Mouse (Mus musculus): ENCODE results near the gene Tcl1b1.

GRCm38 (mm10) chr12:105145714-105146113, 13.8 kb upstream of the Tcl1b1 start, which contains the start of gene Tcl1b2:
- TF ChIP-seq POLR2A (IDR thresholded peaks at IDR 0.05; ENCODE audit: insufficient read length, low read depth), result no peak
- TF ChIP-seq E2F4 (IDR thresholded peaks at IDR 0.05; ENCODE audit: insufficient read depth), result no peak
- no peak for TF ChIP-seq MYOG (IDR thresholded peaks at IDR 0.05; ENCODE audit: control insufficient read depth in 1 of 3, insufficient read depth in 1 of 3, insufficient read length in 2 of 3, low read depth in 2 of 3)
- no peak for TF ChIP-seq CEBPB (IDR thresholded peaks at IDR 0.05; ENCODE audit: insufficient read depth, poor library complexity, severe bottlenecking)
- TF ChIP-seq POLR2AphosphoS2 (IDR thresholded peaks at IDR 0.05; ENCODE audit: insufficient read length, low read depth), result no peak
- no peak for TF ChIP-seq TCF12 (IDR thresholded peaks at IDR 0.05; ENCODE audit: insufficient read depth, poor library complexity, severe bottlenecking)
- TF ChIP-seq MAX (IDR thresholded peaks at IDR 0.05; ENCODE audit: low read depth), result no peak
- no peak for TF ChIP-seq MYOD1 (IDR thresholded peaks at IDR 0.05; ENCODE audit: control insufficient read depth in 1 of 3, insufficient read length in 2 of 3, low read depth in 2 of 3)
- no peak for TF ChIP-seq USF1 (IDR thresholded peaks at IDR 0.05; ENCODE audit: low read depth)
- no peak for TF ChIP-seq SRF (IDR thresholded peaks at IDR 0.05; ENCODE audit: control insufficient read depth, insufficient read length, low read depth)
- no peak for TF ChIP-seq REST (IDR thresholded peaks at IDR 0.05; ENCODE audit: insufficient read depth, insufficient read length)
- TF ChIP-seq TCF3 (IDR thresholded peaks at IDR 0.05; ENCODE audit: insufficient read length, low read depth), result no peak

All from myocyte (in vitro differentiated cells).